Mouse (Mus musculus) activated CD4-positive, CD25-positive, alpha-beta regulatory T cell (primary cell): Measurements from ENCODE around the gene Hagh. TPM values are rescaled to one million over a fixed set of nuclear protein-coding genes. Genes with fewer than 3 reads are reported as not detected.

ENCODE experiments used
- polyA plus RNA-seq, 2 experiments: library from polyadenylated mRNA; unstranded; fragments of 100-300 nt; shearing (Covaris generic); gene quantifications; one replicate each; pipeline ENCODE4 v1.2.1; 2017

Hagh gene
- polyA plus RNA-seq: 10 to 100 TPM; 31.4 to 43.7 TPM

DNA sequence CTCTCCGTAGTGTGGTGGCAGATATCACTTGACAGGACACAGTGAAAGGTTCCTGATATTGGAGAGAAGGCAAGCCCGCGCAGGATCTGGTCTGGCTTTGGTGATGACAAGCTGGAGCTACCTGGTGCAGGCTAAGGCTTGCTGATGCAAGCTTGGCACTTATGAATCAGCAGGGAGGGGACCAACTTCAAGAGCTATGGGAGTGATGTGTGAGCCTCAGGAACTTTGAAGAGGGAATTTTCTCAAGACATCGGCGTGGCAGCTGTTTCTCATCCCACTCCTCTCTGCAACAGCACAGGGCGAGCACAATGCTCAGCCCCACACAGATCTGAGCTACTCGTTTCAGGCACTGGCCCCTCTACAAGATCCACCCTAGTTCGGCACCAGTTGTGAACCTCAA lies at the start of gene Hagh:
Gene Hagh (plus strand): TSS at position 302 of the 400 bp plus-strand sequence.

DNA sequence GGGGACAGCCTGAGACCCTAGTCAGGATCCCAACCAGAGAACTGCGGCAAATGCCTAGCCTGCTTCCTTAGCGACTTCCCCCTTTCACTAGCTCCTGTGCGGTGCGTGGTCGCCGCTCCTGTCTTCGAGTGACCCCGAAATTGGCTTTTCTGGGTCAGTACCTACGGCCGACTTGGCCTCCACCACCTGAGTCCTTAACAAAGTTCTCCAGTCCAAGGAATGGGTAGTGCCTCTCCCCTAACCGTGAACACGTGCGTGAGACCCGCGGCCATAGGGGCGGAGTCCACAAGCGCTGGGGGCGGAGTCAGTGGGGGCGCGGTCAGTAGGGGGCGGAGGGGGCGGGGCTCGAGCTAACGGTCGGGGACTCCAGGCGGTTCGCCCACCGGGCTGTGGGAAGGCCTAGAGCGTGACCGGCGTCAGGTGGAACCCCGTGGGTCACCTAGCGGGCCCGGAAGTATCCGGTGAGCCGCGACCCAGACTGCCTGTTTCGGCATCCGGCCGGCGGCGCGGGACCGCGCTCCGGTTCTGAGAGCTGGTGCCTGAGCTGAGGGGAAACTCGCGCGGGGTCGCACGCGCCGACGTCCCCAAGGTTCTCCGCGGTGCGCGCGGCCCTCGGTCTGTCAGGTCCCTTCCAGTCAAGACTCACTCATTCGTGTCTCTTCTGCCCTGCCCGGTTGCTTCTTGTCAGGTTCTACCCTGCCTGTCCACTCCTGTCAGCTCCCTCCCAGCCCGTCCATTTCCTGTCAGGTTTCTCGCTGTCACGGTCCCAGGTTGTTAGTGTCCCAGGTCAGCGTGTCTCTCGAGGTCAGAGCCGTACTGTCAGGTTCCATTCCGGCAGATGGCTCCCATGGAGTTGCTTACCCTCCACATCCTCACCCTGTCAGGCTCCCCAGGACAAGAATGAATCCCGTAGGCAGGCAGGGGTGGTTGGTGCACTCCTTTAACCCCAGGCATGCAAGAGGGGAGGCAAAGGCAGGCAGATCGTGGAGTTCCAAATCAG lies 35.7 kb upstream of the Hagh start, which contains the start of gene Meiob:
Gene Meiob (plus strand): TSS at position 338 of the 1,000 bp plus-strand sequence.

DNA sequence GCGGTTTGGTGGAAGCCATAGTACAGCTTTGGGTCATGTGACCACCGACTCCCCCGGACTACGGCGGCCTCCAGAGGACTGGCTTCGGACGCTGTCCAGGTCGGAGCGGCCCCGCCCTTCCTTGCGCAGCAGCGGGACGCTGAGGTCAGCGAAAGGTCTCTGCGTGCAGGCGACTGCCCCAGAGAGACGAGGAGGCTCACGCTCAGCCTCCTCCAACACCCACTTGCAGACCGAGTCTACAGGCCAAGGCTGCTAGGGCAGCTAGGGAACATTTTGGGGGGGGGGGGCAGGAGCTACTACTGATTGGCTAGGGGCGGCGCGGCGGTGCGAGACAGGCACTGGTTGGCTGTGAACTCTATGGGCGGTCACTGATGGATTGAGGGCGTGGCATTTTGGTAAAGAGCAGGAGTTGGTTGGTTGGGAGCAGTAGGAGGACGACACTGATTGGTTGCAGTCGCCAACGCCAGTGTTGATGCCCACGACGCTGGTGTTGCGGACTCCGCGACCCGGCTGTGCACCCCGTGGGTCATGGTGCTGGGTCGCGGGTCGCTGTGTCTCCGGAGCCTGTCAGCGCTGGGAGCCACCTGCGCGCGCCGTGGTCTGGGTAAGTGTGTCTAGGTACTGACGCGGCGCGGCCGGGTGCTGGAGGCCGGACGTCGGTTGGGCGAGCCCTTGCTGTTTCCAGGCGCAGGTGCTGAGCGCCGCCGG lies 10.3 kb downstream of the Hagh start, which contains the start of gene Fahd1:
Gene Fahd1 (minus strand): TSS at position 300 of the 708 bp plus-strand sequence.

DNA sequence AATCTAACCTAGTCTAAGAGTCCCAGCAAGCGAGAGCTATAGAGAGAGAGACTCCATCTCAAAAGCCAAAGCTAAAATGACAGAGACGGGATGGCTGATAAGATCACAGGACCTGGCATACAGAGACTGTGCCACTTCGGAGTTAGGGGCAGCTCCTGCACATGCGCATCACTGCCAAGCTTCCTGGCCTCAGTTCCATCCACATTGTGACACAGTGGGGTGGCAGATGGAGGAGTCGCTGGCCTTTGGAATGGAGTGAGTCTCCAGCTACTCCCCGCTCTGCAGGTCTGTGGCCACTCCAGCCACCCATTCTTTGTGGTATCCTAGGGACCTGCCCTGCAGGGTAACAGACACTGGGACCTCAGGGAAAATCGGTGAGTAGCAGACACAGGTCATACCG lies 25.8 kb downstream of the Hagh start, which contains the start of gene Igfals:
Gene Igfals (plus strand): TSS at position 222 of the 400 bp plus-strand sequence.

DNA sequence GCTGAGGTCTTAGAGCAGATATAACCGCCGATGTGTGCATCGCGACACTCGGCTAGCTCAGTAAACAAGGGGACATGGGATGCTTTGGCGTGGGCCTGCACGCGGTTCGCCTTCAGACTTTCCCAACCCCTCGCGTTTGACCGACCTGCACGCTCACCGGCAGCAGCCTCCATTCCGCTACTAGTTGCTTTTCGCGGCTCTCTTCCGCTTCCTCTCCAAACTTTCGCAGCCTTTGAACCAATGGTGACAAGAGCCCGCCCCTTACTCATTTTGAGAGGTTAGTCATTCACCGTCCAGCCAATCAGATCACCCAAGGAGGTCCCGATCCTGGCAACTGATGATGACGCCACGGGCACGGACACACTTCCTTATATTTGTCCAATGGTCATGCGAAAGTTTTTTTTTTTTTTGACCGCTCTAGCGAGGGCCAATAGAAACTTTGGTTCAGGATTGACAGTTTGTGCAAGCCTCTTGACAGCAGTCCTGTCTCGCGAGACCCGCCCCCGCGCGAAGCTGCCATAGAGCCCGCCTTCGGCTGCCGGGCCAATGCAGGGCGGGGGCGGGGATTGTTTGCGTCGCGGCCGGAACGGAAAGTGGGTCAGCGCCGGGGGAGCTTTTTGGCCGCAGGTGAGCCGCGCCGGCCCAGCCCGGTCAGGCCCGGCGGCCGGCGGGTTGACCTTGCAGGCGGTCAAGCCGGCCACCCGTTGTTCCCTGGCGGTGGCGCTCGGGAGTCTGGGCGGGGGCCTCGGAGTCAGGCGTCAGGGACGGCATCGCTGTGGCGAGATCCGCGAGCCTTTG lies 46.4 kb downstream of the Hagh start, which contains the start of the genes Nubp2 and Spsb3:
Gene Nubp2 (minus strand): TSS at position 216 of the 798 bp plus-strand sequence.
Gene Spsb3 (plus strand): TSS at position 510 of the 798 bp plus-strand sequence.

DNA sequence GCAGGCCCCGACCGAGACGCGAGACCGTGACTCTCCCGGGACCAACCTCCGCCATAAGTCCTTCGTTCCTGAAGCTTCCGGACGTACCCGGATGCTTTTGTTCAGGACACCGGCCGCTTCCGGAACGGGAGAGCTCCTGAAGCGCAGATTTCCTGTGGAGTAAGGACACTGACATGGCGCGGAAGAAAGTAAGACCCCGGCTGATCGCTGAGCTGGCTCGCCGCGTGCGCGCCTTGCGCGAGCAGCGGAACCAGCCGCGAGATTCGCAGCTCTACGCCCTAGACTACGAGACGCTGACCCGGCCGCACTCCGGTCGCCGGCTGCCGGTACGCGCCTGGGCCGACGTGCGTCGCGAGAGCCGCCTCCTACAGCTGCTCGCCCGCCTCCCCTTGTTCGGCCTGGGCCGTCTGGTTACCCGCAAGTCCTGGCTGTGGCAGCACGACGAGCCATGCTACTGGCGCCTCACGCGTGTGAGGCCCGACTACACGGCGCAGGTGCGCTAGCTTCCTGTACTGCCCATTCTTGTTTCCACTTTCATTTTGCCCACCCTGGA lies 55.1 kb downstream of the Hagh start, which contains the start of the genes Eme2 and Mrps34:
Gene Eme2 (minus strand): TSS at position 93 of the 553 bp plus-strand sequence.
Gene Mrps34 (plus strand): TSS at position 122 of the 553 bp plus-strand sequence.

DNA sequence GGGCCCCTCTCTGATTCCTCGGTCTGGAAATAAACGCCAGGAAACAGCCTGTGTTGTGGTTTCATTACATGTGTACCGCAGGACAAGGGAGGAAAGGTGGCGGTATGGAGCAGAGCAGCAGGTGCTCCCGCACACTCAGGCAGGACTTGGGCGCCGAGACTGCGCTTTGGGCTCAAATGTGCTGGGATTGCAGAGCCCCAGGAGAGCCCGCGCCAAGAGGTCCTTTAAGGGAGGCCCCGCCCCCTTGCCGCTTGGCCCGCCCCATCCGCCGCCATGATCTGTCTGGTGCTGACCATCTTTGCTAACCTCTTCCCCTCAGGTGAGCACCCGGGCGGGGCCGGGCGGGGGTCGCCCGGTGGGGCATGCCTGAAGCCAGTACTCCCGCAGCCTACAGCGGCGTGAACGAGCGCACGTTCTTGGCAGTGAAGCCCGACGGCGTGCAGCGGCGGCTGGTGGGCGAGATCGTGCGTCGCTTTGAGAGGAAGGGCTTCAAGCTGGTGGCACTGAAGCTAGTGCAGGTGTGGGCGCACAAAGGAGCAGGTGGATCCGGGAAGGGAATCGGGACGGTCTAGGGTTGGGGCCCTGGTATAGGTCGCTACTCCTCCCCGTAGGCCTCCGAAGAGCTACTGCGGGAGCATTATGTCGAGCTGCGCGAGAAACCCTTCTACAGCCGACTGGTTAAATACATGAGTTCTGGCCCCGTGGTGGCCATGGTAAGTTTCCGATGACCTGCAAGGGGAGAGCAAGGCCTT lies 56.5 kb downstream of the Hagh start, which contains the start of gene Nme3:
Gene Nme3 (plus strand): TSS at position 260 of the 752 bp plus-strand sequence.

Other genes starting within 250 kb of the Hagh start
- gene Tsc2, start 207.5 kb upstream of the Hagh start, polyA plus RNA-seq: 10 to 100 TPM; 29.8 to 34.8 TPM
- gene Nthl1, start 207.5 kb upstream of the Hagh start, polyA plus RNA-seq: 1 to 10 TPM; 3.1 to 6.3 TPM
- gene Slc9a3r2, start 189.8 kb upstream of the Hagh start, polyA plus RNA-seq: under 1 TPM in 1 of 2 experiments, not detected in 1; 0.45 TPM
- under 1 TPM in 1 of 2 experiments, not detected in 1; 0.35 TPM for gene Npw, start 181.7 kb upstream of the Hagh start, polyA plus RNA-seq
- gene Zfp598, start 170.5 kb upstream of the Hagh start, polyA plus RNA-seq: 10 to 100 TPM; 14.7 to 16.2 TPM
- 1 to 10 TPM in 1 of 2 experiments, under 1 TPM in 1; 0.92 to 1.0 TPM for gene Syngr3, start 150.2 kb upstream of the Hagh start, polyA plus RNA-seq
- 10 to 100 TPM; 34.1 to 41.6 TPM for gene Gfer, start 144.0 kb upstream of the Hagh start, polyA plus RNA-seq
- 1 to 10 TPM; 1.3 to 1.4 TPM for gene Noxo1, start 143.9 kb upstream of the Hagh start, polyA plus RNA-seq
- 10 to 100 TPM; 50.5 to 56.8 TPM for gene Tbl3, start 132.5 kb upstream of the Hagh start, polyA plus RNA-seq
- under 1 TPM; 0.18 to 0.50 TPM for gene Rnf151, start 122.1 kb upstream of the Hagh start, polyA plus RNA-seq
- gene Rps2, start 122.0 kb upstream of the Hagh start, polyA plus RNA-seq: 1,000 to 10,000 TPM in 1 of 2 experiments, 100 to 1,000 TPM in 1; 636 to 1,022 TPM
- gene Ndufb10, start 115.7 kb upstream of the Hagh start, polyA plus RNA-seq: 100 to 1,000 TPM; 191 to 287 TPM
- under 1 TPM; 0.16 to 0.18 TPM for gene Rpl3l, start 112.3 kb upstream of the Hagh start, polyA plus RNA-seq
- gene Msrb1, start 103.5 kb upstream of the Hagh start, polyA plus RNA-seq: 10 to 100 TPM; 20.5 to 22.6 TPM
- not detected for gene Hs3st6, start 87.2 kb upstream of the Hagh start, polyA plus RNA-seq
- not detected for gene Meiob, start 35.9 kb upstream of the Hagh start, polyA plus RNA-seq
- gene Fahd1, start 10.2 kb downstream of the Hagh start, polyA plus RNA-seq: 1 to 10 TPM; 2.1 to 2.5 TPM
- gene Igfals, start 25.9 kb downstream of the Hagh start, polyA plus RNA-seq: not detected
- gene Nubp2, start 46.2 kb downstream of the Hagh start, polyA plus RNA-seq: 100 to 1,000 TPM; 110 to 137 TPM
- 10 to 100 TPM; 55.8 to 76.0 TPM for gene Spsb3, start 46.5 kb downstream of the Hagh start, polyA plus RNA-seq
- 10 to 100 TPM; 35.1 to 39.1 TPM for gene Eme2, start 54.9 kb downstream of the Hagh start, polyA plus RNA-seq
- 100 to 1,000 TPM in 1 of 2 experiments, 10 to 100 TPM in 1; 86.5 to 135 TPM for gene Mrps34, start 55.0 kb downstream of the Hagh start, polyA plus RNA-seq
- gene Nme3, start 56.4 kb downstream of the Hagh start, polyA plus RNA-seq: 10 to 100 TPM; 51.3 to 58.1 TPM
- 10 to 100 TPM; 30.5 to 33.8 TPM for gene Mapk8ip3, start 96.8 kb downstream of the Hagh start, polyA plus RNA-seq
- 10 to 100 TPM; 29.2 to 35.8 TPM for gene Jpt2, start 120.5 kb downstream of the Hagh start, polyA plus RNA-seq
- gene Cramp1l, start 175.6 kb downstream of the Hagh start, polyA plus RNA-seq: 10 to 100 TPM in 1 of 2 experiments, 1 to 10 TPM in 1; 7.4 to 11.0 TPM
- gene Ift140, start 175.9 kb downstream of the Hagh start, polyA plus RNA-seq: 10 to 100 TPM; 13.6 to 14.1 TPM
- gene Tmem204, start 243.4 kb downstream of the Hagh start, polyA plus RNA-seq: 1 to 10 TPM in 1 of 2 experiments, under 1 TPM in 1; 0.91 to 1.0 TPM